Mouse (Mus musculus): ENCODE data around the gene Rtkn2.
"Not testable (repeated sequence)": the region's sequence is repeated elsewhere in the genome, so short reads cannot be mapped to it uniquely, and the experiment has no call there.

Gene Rtkn2

DNA sequence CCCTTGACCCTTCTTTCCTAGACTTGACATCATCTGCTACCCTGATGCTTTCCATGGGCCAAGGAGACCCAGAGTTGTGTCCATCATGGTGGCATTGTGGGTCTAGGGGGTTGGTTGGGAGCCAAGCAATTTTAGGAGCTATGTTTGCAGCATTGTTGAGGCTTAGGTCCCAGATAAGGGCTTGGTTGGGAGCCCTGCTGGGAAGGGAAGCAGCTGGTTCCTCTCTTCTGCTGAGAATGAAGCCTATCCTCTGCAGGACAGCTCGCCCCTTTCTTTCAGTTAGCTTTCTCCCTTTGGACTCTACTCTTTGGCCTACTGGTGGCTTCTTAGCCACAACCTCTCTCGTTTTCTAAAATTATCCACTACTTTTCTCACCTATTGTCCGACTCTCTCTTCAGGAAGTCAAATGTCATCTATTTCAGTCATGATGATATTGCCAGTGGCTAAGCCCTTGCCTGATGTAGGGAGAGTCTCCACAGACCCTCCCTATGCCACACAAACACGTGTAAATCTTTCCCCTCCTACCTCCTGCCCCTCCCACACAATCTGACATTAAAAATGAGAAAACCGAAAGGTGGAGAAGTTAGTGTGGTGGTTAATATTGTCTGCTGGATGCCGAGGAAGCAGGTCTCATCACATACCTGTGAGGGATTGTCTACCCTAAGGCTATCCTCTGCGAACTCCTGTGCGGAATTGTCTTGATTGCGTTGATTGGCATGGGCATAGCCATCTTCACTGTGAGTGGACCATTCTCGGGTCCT, 100.7 kb downstream of the Rtkn2 start:
- DNase-seq (ENCODE audit: low spot score): no peak

DNA sequence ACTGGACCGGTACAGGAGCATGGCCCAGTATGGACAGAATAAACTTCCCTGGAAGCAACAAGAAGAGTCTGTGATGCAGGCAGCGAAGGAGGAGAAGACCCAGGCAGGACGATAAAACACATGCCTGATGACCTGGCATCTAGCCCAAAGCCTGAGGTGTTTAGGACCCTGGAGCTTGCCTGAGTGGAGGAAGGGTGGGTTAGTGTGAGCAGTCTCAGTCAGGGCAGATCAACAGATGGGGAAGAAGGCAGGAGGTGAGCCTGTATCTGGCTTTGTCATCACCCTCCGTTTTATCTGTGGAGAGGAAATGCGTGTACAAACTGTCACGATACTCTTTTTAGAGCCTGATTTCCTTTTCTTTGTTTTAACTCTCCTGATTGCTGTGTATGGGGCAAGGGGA, 102.3 kb downstream of the Rtkn2 start:
- DNase-seq (ENCODE audit: low spot score): no peak

DNA sequence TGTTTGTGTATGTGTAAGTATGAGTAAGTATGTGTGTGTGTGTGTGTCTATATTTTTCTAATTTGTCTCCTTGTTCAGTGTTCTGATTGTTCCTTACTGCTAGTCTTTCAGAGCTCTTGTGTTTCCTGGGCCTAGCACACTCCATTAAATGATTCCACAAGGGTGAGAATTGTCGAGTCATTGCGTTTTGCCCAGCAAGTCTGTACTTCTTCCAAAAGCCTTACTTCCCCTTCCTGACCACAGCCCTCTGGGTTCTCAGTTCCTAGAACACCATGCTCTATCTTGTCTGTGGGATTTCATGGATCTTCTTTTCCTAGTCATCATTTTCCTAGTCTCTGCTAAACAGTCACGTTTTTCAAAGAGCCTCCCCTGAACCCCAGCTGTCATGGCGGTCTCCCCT, 106.2 kb downstream of the Rtkn2 start:
- no peak for DNase-seq (ENCODE audit: low spot score)

DNA sequence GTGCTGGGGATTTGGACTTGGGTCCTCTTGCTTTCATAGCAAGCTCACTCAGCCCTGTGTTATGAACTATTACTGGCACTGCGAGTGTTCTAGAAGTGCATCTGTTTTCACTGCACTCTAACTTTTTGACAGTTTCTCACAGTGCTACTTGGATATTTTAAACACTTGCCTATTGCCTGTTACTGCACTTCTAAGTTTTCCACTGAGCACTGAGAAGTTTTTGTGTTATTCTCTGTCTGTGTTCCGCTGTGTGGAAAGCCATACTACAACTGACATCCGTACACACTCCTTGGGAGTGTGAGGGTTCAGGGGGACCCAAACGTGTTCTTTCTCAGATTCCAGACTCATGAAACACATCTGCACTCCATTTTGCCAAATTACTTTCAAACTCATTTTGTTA, 107.6 kb downstream of the Rtkn2 start:
- DNase-seq (ENCODE audit: low spot score): no peak

DNA sequence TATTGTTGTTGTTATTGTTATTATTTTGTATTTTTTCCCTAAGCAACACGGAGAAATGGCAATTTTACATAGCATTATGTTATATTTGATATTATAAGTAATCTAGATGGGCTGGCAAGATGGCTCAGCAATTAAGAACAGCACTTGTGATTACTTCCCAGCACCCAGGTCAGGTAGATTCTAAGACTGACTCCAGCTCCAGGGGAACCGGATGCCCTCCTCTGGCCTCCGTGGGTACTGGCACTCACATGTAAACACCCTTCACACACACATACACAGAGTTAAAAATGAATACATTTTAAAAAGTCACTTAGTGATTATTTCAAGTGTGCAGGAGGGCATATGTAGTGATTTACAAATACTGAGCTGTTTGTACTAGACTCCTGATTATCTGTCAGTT, 108.4 kb downstream of the Rtkn2 start:
- DNase-seq (ENCODE audit: low spot score): no peak

DNA sequence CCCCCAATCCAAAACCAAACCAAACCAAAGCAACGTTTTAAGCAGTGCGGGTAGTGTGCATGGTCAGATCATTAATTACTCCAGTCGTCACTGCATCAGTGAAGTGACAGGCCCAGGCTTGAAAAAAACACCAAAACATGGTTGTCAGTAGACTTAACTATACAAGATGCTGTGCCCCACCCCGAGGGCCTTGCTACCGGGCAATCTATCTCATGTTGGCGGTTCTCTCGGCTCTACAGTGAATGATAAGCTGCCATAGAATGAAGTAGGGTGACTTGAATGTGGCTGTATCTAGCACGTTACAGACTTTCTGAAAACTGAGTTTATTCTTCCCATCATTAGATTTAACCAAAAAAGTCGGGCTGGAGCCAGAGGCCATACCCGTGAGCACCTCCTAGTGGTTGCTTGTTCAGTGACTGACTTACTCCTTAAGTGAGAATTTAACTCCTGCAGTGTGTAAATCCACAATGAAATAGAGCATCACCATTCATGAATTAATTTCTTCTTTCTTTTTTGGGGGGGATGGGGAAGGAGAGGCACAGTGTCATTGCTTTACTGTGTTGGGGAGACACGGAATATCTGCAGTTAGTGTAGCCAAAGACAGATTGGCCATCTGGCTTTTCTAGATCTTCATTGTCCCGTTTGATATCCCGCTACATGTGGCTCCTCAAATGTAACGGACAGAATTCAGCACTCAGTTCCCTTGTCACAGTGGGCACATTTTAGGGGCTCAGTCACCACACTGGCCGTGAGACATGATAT, 110.2 kb downstream of the Rtkn2 start:
- DNase-seq (ENCODE audit: low spot score): no peak

DNA sequence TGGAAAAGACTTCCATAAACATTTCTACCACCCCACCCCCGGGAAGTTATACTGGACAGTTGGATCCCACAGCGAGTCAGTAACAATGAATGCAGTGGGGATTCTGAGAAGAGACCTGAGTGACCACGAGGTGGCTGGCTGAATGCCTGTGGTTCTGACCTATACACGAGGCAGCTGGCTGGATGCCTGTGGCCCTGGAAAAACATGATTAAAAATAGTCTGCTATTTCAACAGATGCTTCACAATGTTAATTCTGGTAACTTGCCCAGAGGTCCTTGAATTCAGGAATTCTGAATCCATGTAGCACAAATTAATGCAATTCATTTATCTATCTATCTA, 110.8 kb downstream of the Rtkn2 start:
- peak; percentile 77 for DNase-seq (ENCODE audit: low spot score)

DNA sequence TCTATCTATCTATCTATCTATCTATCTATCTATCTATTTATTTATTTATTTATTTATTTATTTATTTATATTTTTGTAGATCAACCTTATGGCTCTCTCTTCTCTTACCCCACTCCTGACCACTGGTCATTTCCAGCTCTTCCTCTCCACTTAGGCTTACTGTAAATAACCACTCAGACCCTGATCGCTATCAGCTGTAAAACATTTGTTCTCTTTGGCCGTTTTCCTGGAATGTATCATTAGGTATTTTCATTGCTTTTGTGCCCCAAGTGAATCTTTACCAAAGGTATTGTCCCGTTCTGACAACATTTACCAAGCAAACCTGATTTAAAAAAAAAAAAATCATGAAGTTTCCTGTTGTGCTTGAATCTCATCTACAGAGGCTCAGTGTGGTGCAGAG, 111.2 kb downstream of the Rtkn2 start:
- DNase-seq (ENCODE audit: low spot score): no peak

DNA sequence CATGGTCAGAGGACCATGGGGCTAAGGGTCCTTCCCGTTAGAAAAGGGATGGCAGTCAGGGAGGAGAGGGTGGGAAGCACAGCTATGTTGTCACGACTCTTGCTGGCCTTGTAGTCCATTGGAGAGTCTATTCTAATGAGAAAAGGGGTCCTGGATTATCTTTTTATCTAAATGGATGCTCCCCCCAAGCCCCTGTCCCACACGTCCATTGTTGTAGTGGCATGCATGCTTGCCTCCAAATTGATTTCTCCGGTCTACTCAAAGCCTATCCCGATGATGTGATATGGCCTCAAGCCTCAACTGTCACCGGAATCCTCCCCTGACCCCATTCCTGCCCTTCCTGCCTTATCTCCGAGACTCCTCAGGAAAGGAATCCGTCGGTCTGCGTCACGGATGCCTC, 111.6 kb downstream of the Rtkn2 start:
- no peak for DNase-seq (ENCODE audit: low spot score)

DNA sequence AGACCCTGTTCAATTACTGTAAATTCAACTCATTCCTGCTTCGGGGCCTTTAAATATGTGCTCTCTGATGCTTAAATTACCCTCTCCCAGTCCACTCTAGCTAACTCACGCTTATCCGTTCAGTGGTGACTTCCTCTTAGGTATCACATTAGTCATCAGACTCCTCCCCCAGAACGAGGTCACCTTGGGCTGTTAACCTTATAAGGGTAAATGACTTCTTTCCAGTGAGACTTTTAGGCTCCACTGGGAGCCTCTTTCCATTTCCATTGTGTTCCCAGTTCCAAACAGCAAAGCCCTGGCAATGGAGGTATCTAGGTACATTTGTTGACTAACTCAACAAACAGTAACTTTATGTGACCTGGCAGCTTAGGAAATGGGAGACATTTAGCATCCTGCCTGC, 112.5 kb downstream of the Rtkn2 start:
- DNase-seq (ENCODE audit: low spot score): no peak

DNA sequence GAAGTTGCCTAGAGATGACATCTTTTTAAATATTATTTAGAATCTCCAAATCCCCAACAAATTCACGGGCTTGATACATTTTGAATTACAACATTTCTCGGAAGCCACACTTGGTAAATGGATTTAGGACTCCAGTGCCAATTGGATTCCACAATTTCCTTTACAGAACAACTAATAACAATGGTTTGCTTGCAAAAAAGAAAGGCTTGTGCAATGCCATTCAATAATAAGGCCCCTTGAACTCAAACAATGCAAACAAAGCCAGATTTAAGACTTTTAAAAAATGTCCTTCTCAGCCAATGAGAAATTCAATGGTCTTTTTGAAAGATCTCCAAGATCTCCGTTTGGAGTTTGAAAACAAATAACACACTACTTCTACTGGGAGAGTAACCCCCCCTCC, 114.1 kb downstream of the Rtkn2 start:
- DNase-seq (ENCODE audit: low spot score): no peak

DNA sequence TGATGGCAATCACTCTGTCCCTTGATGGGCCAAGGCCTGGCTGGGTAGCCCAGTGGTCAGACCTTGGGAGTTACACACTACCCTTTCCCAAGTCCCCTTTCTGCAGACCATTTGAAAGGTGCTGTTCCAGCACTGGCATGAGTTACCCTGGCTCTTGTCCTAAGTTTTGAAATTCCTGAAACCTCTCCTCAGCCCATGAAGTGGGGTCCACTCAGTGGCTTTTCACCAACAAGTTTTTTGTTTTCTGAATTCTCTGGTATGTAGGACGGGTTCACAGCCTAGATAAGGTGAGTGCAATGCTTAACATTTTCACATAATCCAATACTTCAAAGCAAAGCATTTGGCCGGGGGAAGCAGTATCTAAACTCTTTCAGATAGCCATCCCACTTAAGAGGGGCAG, 115.8 kb downstream of the Rtkn2 start:
- DNase-seq (ENCODE audit: low spot score): no peak

DNA sequence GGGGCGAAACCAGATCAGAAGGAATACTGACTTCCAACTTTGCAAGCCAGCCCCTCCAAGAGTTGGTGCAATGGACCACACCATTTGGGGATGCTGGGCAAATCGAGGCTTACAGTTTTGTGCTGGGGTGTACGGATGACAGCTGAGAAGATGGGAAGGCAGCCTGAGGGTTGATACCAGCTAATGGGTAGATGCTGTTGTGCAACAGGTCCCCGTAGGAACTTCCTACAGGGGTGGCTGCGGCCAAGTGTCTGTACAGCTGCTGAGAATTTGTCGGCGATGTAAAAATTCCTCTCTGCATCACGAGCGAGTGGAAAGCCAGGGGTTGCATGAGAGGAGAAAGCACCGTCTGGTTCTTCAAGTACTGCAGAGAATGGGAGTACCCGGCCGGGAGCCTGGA, 117.0 kb downstream of the Rtkn2 start:
- DNase-seq (ENCODE audit: low spot score): no peak

DNA sequence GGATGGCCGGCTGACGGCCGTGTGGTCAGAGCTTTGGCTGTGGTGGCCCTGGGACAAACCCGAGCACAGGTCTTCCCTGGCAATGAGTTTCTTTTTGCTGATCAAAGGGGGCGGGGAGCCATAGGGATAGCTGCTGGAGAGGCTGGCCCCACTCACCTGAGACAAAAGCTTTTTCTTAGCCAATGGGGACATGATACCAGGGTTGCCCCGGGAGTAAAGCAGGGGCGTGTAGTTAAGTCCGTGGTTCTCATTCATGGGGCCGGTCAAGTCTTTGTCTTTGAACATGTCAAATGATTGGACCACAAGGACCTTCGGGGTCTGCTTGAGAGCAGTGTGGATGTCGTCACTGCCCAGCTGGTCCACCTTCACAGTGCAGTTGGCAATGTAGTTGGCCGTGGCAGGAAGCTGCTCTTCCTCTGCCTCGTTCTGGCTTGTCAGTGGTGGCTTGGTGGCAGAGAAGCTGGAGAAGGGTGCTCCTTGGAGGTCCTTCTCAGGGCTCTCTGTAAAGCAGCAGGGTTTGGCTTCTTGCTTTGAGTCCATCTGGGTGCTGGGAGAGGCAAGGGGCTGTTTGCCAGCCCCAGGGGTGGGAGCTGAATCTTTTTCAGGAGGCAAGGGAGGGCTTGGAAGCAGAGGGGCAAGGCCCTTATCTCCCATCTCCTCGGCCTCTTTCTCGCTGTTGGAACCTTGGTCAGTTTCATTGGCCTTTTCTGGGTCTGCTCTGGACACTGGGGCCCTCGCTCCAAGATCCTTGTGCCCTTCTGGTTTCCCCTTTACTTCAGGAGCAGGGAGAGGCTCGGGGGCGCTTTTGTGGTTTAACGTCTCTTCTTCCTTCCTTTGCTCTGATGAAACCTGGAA, 118.7 kb downstream of the Rtkn2 start:
- no peak for DNase-seq (ENCODE audit: low spot score)

DNA sequence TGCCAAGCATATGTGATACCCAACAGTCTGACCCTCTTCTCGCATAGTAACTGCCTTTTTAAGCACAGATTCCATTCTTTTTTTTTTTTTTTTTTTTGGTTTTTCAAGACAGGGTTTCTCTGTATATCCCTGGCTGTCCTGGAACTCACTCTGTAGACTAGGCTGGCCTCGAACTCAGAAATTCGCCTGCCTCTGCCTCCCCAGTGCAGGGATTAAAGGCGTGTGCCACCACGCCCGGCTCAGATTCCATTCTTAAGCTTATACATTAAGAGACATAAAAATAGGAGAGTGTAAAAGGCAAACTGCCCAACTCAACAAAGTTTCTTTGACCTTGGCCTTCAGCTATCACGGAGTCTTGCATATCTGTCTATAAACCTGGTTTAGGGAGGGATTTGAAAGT, 120.4 kb downstream of the Rtkn2 start:
- DNase-seq (ENCODE audit: low spot score): not testable (repeated sequence)

DNA sequence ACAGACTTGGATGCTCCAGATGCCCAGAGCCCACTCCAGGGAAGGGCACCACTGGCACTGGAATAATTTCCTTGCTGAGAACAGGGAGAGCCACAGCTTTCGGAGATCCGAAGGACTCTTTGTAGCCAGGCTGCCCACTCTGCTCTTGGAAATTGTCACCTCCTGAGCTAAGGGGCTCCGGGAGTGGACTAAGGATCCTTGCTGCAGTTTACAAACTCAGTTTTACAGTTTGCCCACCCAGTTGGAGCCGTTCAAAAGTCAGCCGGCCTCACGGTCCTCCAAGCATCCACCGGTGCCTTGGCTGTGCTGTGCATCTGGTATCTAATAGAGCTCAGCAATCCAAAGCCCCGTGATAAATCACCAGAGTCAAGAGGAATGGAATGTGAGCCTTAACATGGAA, 121.1 kb downstream of the Rtkn2 start:
- no peak for DNase-seq (ENCODE audit: low spot score)

DNA sequence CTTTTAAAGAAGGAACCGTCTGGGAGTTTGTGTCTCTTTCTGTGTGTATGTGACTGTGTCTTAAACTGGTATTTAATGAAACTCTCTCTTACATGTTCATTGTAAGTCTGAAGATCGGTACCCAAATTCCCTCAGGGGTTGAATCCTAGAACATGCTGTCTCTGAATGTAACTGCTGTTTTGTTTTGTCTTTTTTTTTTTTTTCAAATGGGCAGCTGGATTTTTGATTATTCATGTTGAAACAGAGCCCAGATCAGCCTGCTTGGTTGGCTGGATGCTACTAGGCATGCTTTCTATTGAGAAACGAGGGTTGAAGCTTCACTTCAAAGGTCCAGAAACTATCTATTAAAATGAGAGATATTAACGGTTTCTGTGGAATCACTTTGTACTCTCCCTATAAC, 121.9 kb downstream of the Rtkn2 start:
- DNase-seq (ENCODE audit: low spot score): no peak

DNA sequence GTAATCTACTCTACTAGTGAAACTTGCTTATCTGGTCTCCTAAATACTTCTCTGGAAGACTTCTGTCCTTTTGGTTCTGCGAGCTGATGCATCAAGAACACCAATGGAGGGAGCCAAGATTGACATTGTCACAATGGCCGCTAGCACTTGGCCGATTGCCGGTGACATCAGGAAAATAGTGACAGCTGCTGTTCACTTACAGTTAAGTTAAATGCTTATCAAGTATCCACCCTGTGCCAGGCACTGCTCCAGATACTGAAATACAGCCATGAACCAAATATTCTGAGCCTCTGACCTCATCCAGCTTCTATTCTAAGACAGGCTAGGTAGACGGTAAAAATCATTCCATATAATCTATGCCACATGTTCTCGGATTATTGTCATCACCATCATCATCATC, 123.2 kb downstream of the Rtkn2 start:
- DNase-seq (ENCODE audit: low spot score): no peak

DNA sequence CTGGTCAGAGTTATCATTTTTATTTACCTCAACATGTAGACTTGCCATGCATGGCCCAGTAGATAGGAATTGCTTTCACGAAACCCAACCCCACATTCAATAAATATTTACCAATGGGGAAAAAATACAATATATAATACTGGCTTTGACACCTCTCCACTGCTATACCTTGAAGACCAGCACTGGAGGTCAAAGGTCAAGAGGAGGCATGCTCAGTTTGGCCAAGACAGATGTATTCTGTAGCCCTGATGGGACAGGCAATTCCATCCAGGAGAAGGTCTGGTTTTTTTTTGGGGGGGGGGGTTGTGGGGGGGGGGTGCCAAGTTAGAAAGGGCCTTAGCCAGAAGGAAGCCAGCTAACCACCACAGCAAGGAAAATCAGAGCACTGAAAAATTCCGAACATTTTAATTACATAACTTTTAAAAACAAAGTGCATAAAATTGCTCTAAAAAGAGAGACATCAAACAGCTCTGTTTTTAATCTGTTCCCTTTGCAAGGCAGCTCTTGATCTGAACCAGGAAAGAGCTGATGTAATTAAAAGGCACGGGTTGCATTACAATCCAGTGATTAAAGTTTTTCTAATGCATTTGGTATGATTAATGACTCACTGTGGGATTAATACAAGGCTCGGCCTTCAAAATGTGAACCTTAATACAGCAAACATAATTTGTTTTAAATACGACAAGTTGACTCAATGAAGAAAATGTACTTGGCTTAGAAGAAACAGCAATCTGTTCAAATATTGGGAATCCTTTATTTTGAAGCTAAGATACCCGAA, 123.9 kb downstream of the Rtkn2 start:
- DNase-seq (ENCODE audit: low spot score): no peak

DNA sequence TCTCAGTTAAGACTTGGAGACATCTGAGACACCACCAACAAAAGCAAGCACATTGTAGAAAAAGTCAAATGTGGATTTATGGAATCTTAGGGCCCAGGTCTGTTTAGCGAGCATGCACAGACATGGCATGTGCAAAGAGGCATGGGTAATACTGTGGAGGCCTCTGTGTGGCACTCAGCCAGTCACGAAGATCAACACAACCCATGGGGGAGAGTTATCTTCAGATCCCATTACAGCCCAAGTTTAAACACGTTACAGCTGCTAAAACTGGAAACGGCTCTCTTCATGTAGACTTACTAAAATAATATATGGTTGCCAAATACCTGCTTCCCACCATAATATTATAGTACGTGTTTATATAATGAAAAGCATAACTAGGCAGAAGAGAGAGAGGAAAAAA, 124.6 kb downstream of the Rtkn2 start:
- no peak for DNase-seq (ENCODE audit: low spot score)

DNA sequence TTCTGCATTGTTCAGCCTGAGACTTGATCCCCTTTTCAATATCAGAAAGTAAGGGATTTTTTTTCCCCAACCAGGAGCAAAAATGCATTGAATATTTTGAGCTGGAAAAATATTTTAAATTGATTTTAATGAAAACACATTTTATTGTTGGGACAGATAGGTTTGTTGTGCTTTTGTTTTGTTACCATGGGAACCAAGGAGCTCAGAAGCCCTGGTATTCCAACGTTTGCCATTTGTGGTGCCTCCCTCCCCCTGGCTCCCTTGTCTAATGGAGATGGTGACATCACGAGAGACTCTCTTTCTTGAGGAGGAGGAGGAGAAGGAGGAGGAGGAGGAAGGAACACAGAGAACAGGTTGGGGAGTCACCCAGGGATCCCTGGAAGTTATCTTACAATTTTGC, 125.1 kb downstream of the Rtkn2 start:
- DNase-seq (ENCODE audit: low spot score): no peak
